Mouse (Mus musculus) midbrain, embryonic 13.5 days (tissue): Measurements from ENCODE around the gene Fam193b. TPM values are rescaled to one million over a fixed set of nuclear protein-coding genes. Genes with fewer than 3 reads are reported as not detected.
"Not testable (repeated sequence)": the region's sequence is repeated elsewhere in the genome, so short reads cannot be mapped to it uniquely, and the experiment has no call there.

Experiments used
- ATAC-seq: fragments of 200-750 bp; cut with Nextera tagmentation; 2 replicates; pipeline ENCODE4 v1.8.0; 2017; ENCODE audit warnings: mild to moderate bottlenecking, moderate TSS enrichment, moderate library complexity
- H3K27ac ChIP-seq: fragments of 300-500 bp; sonication (generic); 2 replicates; pipeline ENCODE4 v1.5.1; 2015; ENCODE audit warnings: inconsistent platforms, mild to moderate bottlenecking, moderate library complexity
- H3K27me3 ChIP-seq: fragments of 300-500 bp; sonication (generic); 2 replicates; pipeline ENCODE4 v1.6.1; 2015; ENCODE audit warnings: mild to moderate bottlenecking, inconsistent platforms
- H3K36me3 ChIP-seq: fragments of 300-500 bp; sonication (generic); 2 replicates; pipeline ENCODE4 v1.6.1; 2015; ENCODE audit warnings: mild to moderate bottlenecking, inconsistent platforms
- H3K4me1 ChIP-seq: fragments of 300-500 bp; sonication (generic); replicated peaks from 2 replicates; pipeline ENCODE4 v1.6.1; 2015; ENCODE audit warnings: inconsistent platforms
- H3K4me2 ChIP-seq: fragments of 300-500 bp; sonication (generic); replicated peaks from 2 replicates; pipeline ENCODE4 v1.6.1; 2015; ENCODE audit warnings: moderate library complexity, mild to moderate bottlenecking, inconsistent platforms
- H3K4me3 ChIP-seq: fragments of 300-500 bp; sonication (generic); replicated peaks from 2 replicates; pipeline ENCODE4 v1.5.1; 2015; ENCODE audit warnings: mild to moderate bottlenecking, inconsistent platforms
- H3K9ac ChIP-seq: fragments of 300-500 bp; sonication (generic); replicated peaks from 2 replicates; pipeline ENCODE4 v1.6.1; 2015; ENCODE audit warnings: mild to moderate bottlenecking, inconsistent platforms
- H3K9me3 ChIP-seq: fragments of 300-500 bp; sonication (generic); 2 replicates; pipeline ENCODE4 v1.6.1; 2016; ENCODE audit warnings: mild to moderate bottlenecking, inconsistent platforms
- WGBS: fragments of 180-500 bp; shearing (Covaris S2); methylation state at CpG from one replicate; pipeline ENCODE4 v1.1.7; 2015; 5-methylcytosine and 5-hydroxymethylcytosine counted together
- polyA plus RNA-seq: library from polyadenylated mRNA; unstranded; fragments of >200 nt; fragmentation: Nextera tagmentation; extraction: Ambion mirVana; gene quantifications from 2 replicates; pipeline ENCODE4 v1.2.1, GENCODE M21; 2015

Gene Fam193b
- polyA plus RNA-seq, 1 experiment from 2014 or later, result 72.3 TPM

- peak overlapping the region; percentile 99 for H3K4me2 ChIP-seq
- peak overlapping the region; percentile 94 for H3K9ac ChIP-seq
- H3K27me3 ChIP-seq, result no peaks in the 10 kb centered on the region
- peak overlapping the region; percentile 92 for H3K27ac ChIP-seq
- WGBS, result under 1% methylated on average over 47 of the region's 47 CpGs
- no peaks in the 10 kb centered on the region for H3K9me3 ChIP-seq
- ATAC-seq, result peak; percentile 87
- peaks cover 22% of the 10 kb centered on the region; the same call in 1 of the 2 replicates for H3K36me3 ChIP-seq
- H3K4me3 ChIP-seq, result peak overlapping the region; percentile 85
- H3K4me1 ChIP-seq, result peaks cover 41% of the 10 kb centered on the region
These were observed 490 bp downstream of the Fam193b start for GRCm38 (mm10) chr13:55570286-55570973.

GRCm38 (mm10) chr13:55569726-55570285 lies 1.1 kb downstream of the Fam193b start:
- peak; percentile 22 for ATAC-seq
- H3K4me2 ChIP-seq, result peak overlapping the region; percentile 99
- peaks cover 28% of the 10 kb centered on the region; the same call in 1 of the 2 replicates for H3K36me3 ChIP-seq
- no peaks in the 10 kb centered on the region for H3K9me3 ChIP-seq
- H3K4me1 ChIP-seq, result peaks cover 44% of the 10 kb centered on the region
- H3K27ac ChIP-seq, result peak overlapping the region; percentile 92
- H3K27me3 ChIP-seq, result no peaks in the 10 kb centered on the region
- WGBS, result 2% methylated on average over 16 of the region's 16 CpGs
- peak overlapping the region; percentile 94 for H3K9ac ChIP-seq
- peak overlapping the region; percentile 85 for H3K4me3 ChIP-seq

DNA sequence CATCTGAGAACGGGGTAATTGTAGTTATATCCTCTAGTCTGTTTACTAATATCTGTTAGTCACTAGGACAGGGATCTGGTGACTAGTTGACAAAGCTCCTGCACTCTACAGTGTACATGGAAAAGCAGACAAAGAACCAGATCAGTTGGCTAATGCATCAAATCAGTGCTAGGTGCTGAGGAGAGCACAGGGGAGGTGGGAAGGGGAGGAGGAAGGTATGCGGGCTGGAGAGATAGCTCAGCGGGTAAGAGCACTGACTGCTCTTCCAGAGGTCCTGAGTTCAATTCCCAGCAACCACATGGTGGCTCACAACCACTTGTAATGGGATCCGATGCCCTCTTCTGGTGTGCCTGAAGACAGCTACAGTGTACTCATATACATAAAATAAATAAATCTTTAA lies 2.4 kb downstream of the Fam193b start:
- not testable (repeated sequence) for H3K27me3 ChIP-seq, H3K9me3 ChIP-seq, H3K4me3 ChIP-seq, H3K27ac ChIP-seq, ATAC-seq, H3K4me2 ChIP-seq, H3K9ac ChIP-seq
- 90% methylated on average over 4 of the region's 4 CpGs for WGBS
- H3K4me1 ChIP-seq, result peaks cover 44% of the 10 kb centered on the region
- H3K36me3 ChIP-seq, result peaks cover 34% of the 10 kb centered on the region; the same call in 1 of the 2 replicates

GRCm38 (mm10) chr13:55567949-55568348 lies 3.0 kb downstream of the Fam193b start:
- H3K27me3 ChIP-seq, result no peaks in the 10 kb centered on the region
- no peak overlapping the region for H3K4me3 ChIP-seq
- no peak overlapping the region for H3K4me2 ChIP-seq
- no peak for ATAC-seq
- H3K9me3 ChIP-seq, result no peaks in the 10 kb centered on the region
- no peak overlapping the region for H3K27ac ChIP-seq
- 0 out of 2 replicates have a peak overlapping the region, but pooled peaks have one; percentile 11 for H3K9ac ChIP-seq
- WGBS, result 88% methylated on average over 2 of the region's 2 CpGs
- H3K4me1 ChIP-seq, result peaks cover 44% of the 10 kb centered on the region
- peaks cover 39% of the 10 kb centered on the region; the same call in 1 of the 2 replicates for H3K36me3 ChIP-seq

GRCm38 (mm10) chr13:55567001-55567400 lies 3.9 kb downstream of the Fam193b start:
- no peak overlapping the region for H3K4me2 ChIP-seq
- no peak overlapping the region for H3K27ac ChIP-seq
- 85% methylated on average over 6 of the region's 6 CpGs for WGBS
- no peak overlapping the region for H3K4me3 ChIP-seq
- ATAC-seq, result no peak
- H3K9ac ChIP-seq, result no peak overlapping the region
- peaks cover 40% of the 10 kb centered on the region for H3K4me1 ChIP-seq
- no peaks in the 10 kb centered on the region for H3K27me3 ChIP-seq
- H3K9me3 ChIP-seq, result no peaks in the 10 kb centered on the region
- peaks cover 39% of the 10 kb centered on the region; the same call in 1 of the 2 replicates for H3K36me3 ChIP-seq

DNA sequence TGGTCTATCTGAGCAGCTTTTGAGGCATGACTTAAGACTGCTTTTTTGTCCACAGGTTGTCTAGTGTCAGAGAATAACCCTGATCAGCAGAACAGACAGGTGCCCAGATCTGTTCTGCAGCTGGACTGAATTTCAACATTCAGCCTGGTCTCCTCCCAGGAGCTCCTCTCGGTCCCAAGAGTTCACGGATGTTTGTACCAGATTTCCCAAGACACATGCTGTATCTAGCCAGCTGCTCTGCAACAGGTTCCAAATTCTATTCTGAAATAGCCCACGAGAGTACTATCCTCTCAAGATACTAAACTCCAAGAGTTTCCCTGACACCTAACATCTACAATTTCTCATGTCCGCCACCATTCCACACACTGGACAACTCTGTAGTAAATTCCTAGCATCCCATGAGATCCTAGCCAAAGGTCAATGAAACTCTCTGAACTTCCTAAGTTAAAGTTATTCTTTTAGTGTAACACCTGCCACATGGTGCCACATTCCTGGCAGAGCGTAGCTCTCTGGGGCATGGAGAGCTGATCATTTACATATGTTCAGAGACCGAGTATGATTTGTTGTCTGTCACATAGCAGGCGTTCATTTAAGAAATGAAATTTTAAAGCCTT lies 7.5 kb downstream of the Fam193b start:
- Histone ChIP-seq H3K9ac (no peak overlapping the region), H3K9me3 (no peaks in the 10 kb centered on the region), H3K4me2 (no peak overlapping the region), H3K4me3 (no peak overlapping the region), H3K36me3 (peaks cover 46% of the 10 kb centered on the region; the same call in 1 of the 2 replicates), H3K4me1 (peaks cover 27% of the 10 kb centered on the region), H3K27ac (no peak overlapping the region), H3K27me3 (no peaks in the 10 kb centered on the region)
- no peak for ATAC-seq
- WGBS, result 89% methylated on average over 7 of the region's 7 CpGs

DNA sequence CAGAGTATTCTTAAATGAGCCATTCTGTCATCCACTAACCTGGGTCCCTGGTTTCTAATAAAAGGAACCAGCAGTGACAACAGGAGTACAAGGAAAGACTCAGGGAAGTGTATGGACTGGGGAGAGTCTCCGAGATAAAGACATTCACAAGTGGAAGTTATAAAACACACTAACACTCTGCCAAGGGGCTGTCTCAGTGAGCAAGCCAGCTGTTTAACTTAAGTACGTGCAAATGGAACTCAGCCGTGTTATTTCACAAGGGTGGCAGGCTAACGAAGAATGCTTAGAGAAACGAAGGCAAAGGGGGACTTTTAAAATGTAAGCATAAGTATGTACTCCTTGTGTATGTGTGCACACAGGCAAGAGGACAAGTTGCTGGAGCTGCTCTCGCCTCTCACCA lies 13.4 kb downstream of the Fam193b start:
- Histone ChIP-seq H3K9me3 (no peaks in the 10 kb centered on the region), H3K4me1 (peaks cover 8% of the 10 kb centered on the region; the same call in 1 of the 2 replicates), H3K27me3 (no peaks in the 10 kb centered on the region), H3K4me2 (no peak overlapping the region), H3K36me3 (peaks cover 55% of the 10 kb centered on the region), H3K4me3 (no peak overlapping the region), H3K27ac (no peak overlapping the region), H3K9ac (no peak overlapping the region)
- no peak for ATAC-seq
- WGBS, result 93% methylated on average over 6 of the region's 6 CpGs

DNA sequence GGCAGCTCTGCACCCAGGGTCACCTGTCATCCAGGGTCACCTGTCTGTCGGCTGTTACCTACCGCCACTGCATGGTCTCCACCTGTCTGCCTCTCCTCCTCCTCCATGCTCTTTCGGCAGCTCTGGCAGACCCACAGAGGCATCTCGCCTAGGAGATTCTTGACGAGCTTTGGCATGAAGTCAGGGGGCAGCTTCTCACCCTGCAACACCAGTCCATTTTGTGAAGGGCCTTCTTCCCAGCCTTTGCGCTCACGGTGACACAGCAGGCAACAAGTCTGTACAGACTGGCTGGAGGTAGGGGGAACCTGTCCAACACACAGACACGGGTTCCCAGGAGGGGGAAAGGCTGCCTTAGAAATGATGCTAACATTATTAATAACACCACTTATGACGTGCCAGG lies 15.0 kb downstream of the Fam193b start:
- Histone ChIP-seq H3K36me3 (peaks cover 56% of the 10 kb centered on the region), H3K4me2 (no peak overlapping the region), H3K9me3 (no peaks in the 10 kb centered on the region), H3K27me3 (no peaks in the 10 kb centered on the region), H3K4me1 (peaks cover 8% of the 10 kb centered on the region; the same call in 1 of the 2 replicates), H3K4me3 (no peak overlapping the region), H3K9ac (no peak overlapping the region), H3K27ac (no peak overlapping the region)
- ATAC-seq, result no peak
- 94% methylated on average over 9 of the region's 9 CpGs for WGBS

GRCm38 (mm10) chr13:55549061-55549460 lies 21.9 kb downstream of the Fam193b start:
- Histone ChIP-seq H3K27me3 (no peaks in the 10 kb centered on the region), H3K27ac (no peak overlapping the region), H3K4me1 (no peaks in the 10 kb centered on the region), H3K4me3 (no peak overlapping the region), H3K9me3 (no peaks in the 10 kb centered on the region), H3K9ac (no peak overlapping the region), H3K36me3 (peaks cover 92% of the 10 kb centered on the region), H3K4me2 (no peak overlapping the region)
- no peak for ATAC-seq
- 92% methylated on average over 15 of the region's 15 CpGs for WGBS

GRCm38 (mm10) chr13:55548426-55548825 lies 22.5 kb downstream of the Fam193b start:
- no peak for ATAC-seq
- Histone ChIP-seq H3K4me3 (no peak overlapping the region), H3K4me1 (no peaks in the 10 kb centered on the region), H3K9ac (no peak overlapping the region), H3K27ac (no peak overlapping the region), H3K36me3 (peaks cover 92% of the 10 kb centered on the region), H3K9me3 (no peaks in the 10 kb centered on the region), H3K4me2 (no peak overlapping the region), H3K27me3 (no peaks in the 10 kb centered on the region)
- WGBS, result 96% methylated on average over 5 of the region's 5 CpGs

DNA sequence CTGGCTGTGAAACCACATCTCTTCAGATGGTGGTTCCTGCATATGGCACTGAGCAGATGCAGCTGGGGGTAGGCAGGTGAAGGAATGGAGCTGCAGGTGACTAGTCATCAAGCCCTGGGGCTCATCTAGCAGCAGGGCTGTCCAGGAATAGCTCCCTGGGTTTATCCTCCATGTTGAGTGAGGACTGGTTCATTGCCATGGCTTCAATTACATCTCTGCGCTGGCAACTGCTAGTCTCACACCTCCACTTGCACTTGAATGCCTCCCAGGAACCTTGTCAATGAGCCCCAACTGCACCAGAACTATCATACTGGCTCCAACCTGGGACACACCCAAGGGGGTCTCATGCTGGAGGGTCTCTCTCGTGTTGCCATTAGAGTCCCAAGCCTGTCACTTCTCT lies 23.0 kb downstream of the Fam193b start:
- no peak for ATAC-seq
- Histone ChIP-seq H3K9me3 (no peaks in the 10 kb centered on the region), H3K4me1 (no peaks in the 10 kb centered on the region), H3K27ac (no peak overlapping the region), H3K9ac (no peak overlapping the region), H3K4me2 (no peak overlapping the region), H3K36me3 (peaks cover 92% of the 10 kb centered on the region), H3K27me3 (no peaks in the 10 kb centered on the region), H3K4me3 (no peak overlapping the region)
- 98% methylated on average over 2 of the region's 2 CpGs for WGBS

DNA sequence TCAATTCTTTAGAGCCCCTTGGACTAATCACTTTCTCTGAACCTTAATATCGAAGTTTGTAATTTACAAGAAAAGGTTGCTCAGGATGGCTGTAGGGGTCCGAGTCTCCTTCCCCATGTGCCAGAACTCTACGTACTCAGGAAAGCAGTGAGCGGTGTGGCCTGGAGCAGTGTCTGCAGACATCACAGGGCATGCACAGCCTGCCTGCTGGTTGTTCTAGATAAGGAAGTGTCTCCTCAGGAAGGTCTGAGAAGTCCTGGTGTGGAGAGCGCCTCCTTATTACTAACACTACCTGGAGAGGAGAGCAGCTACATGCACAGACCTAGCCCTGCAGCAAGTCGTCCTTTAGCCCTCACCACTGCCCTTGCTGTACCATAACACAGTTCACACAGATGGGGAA lies 26.1 kb downstream of the Fam193b start:
- Histone ChIP-seq H3K9me3 (no peaks in the 10 kb centered on the region), H3K36me3 (peaks cover 100% of the 10 kb centered on the region), H3K4me3 (no peak overlapping the region), H3K27me3 (no peaks in the 10 kb centered on the region), H3K4me1 (no peaks in the 10 kb centered on the region), H3K9ac (no peak overlapping the region), H3K27ac (no peak overlapping the region), H3K4me2 (no peak overlapping the region)
- no peak for ATAC-seq
- 88% methylated on average over 6 of the region's 6 CpGs for WGBS
